Mouse (Mus musculus) CH12.LX (cell line): ENCODE measurements at regions not wholly inside any gene's neighbourhood (a gene's known extent, or its start where the extent isn't known, plus 50 kb on each side); places are given as distances from the start of the nearest gene placed in this dataset.

ENCODE experiments used
- DNase-seq: peaks from one replicate; pipeline ENCODE4 v3.0.0-alpha.2; 2013; ENCODE audit errors: extremely low read depth
- H3K27ac ChIP-seq: 2 replicates; pipeline ENCODE4 v1.5.1; 2012; ENCODE audit warnings: low read depth, mild to moderate bottlenecking, control low read depth, moderate library complexity; ENCODE audit not compliant: insufficient read depth
- H3K27me3 ChIP-seq: replicated peaks from 2 replicates; pipeline ENCODE3; 2012; ENCODE audit warnings: inconsistent platforms
- H3K36me3 ChIP-seq, 2 experiments: replicated peaks in 1 of 2; 2 replicates each; pipeline versions ENCODE3 to v1.6.1; 2012; ENCODE audit warnings: inconsistent platforms in 1 of 2, low read length in 1 of 2, mild to moderate bottlenecking in 1 of 2, mixed read lengths in 1 of 2, moderate library complexity in 1 of 2; ENCODE audit not compliant: control insufficient read depth in 1 of 2, insufficient read depth in 1 of 2
- H3K4me1 ChIP-seq, 2 experiments: 2 replicates each; pipeline ENCODE4 v1.6.1; 2012; ENCODE audit warnings: inconsistent platforms in 1 of 2, moderate library complexity in 1 of 2; ENCODE audit not compliant: insufficient read depth in 2 of 2, control insufficient read depth in 1 of 2
- H3K4me2 ChIP-seq: 2 replicates; pipeline ENCODE4 v1.6.1; 2012; ENCODE audit warnings: low read depth, mild to moderate bottlenecking, control low read depth; ENCODE audit not compliant: poor library complexity, insufficient read depth, severe bottlenecking
- H3K4me3 ChIP-seq, 3 experiments: fragments of 150-350 bp in 1 of 3; sonication (generic) in 1 of 3; replicated peaks in 1 of 3; 2 replicates each; pipeline versions ENCODE3 to v1.5.1; 2011 to 2012; ENCODE audit warnings: low read depth in 2 of 3, low read length in 2 of 3, mild to moderate bottlenecking in 2 of 3, moderate library complexity in 2 of 3, control low read depth in 1 of 3, improper control_type of control experiment in 1 of 3, inconsistent platforms in 1 of 3, mixed read lengths in 1 of 3; ENCODE audit not compliant: poor library complexity in 1 of 3
- H3K79me2 ChIP-seq: replicated peaks from 2 replicates; pipeline ENCODE4 v1.6.1; 2012; ENCODE audit warnings: mild to moderate bottlenecking, moderate library complexity; ENCODE audit not compliant: control insufficient read depth, poor library complexity, insufficient read depth, severe bottlenecking; ENCODE audit errors: extremely low read depth
- H3K9ac ChIP-seq: 2 replicates; pipeline ENCODE4 v1.6.1; 2012; ENCODE audit warnings: low read depth, mild to moderate bottlenecking, control low read depth, moderate library complexity; ENCODE audit not compliant: insufficient read depth
- H3K9me3 ChIP-seq: replicated peaks from 2 replicates; pipeline ENCODE3; 2012; ENCODE audit warnings: low read length, inconsistent platforms, mixed read lengths
- CHD1 ChIP-seq: IDR thresholded peaks from 2 replicates; pipeline ENCODE4 v1.6.1; 2012; ENCODE audit warnings: low read depth, low read length, improper control_type of control experiment, inconsistent platforms
- CHD2 ChIP-seq: IDR thresholded peaks from 2 replicates; pipeline ENCODE4 v1.6.1; 2011; ENCODE audit warnings: low read length, improper control_type of control experiment
- CTCF ChIP-seq, 2 experiments: IDR thresholded peaks in 1 of 2; conservative IDR thresholded peaks in 1 of 2; 2 replicates each; pipeline ENCODE4 v1.5.1; 2011 to 2012; ENCODE audit warnings: low read depth in 2 of 2, low read length in 2 of 2, improper control_type of control experiment in 1 of 2, inconsistent platforms in 1 of 2, mild to moderate bottlenecking in 1 of 2, moderate library complexity in 1 of 2
- ELF1 ChIP-seq: IDR thresholded peaks from 2 replicates; pipeline ENCODE4 v1.6.1; 2014; ENCODE audit warnings: low read depth, mild to moderate bottlenecking, inconsistent platforms, low read length, improper control_type of control experiment
- ETS1 ChIP-seq: conservative IDR thresholded peaks from 2 replicates; pipeline ENCODE4 v1.6.1; 2012; ENCODE audit warnings: low read depth, mild to moderate bottlenecking, inconsistent platforms, low read length, improper control_type of control experiment, moderate library complexity
- GABPA ChIP-seq: IDR thresholded peaks from 2 replicates; pipeline ENCODE4 v1.6.1; 2012; ENCODE audit warnings: low read depth, low read length, improper control_type of control experiment, inconsistent platforms; ENCODE audit not compliant: insufficient replicate concordance
- HCFC1 ChIP-seq: IDR thresholded peaks from 2 replicates; pipeline ENCODE4 v1.6.1; 2012; ENCODE audit warnings: low read depth, mild to moderate bottlenecking, inconsistent platforms, low read length, improper control_type of control experiment
- JUN ChIP-seq: IDR thresholded peaks from 2 replicates; pipeline ENCODE4 v1.6.1; 2011; ENCODE audit warnings: low read depth, mild to moderate bottlenecking, low read length, improper control_type of control experiment, moderate library complexity; ENCODE audit not compliant: insufficient read depth
- MAFK ChIP-seq: IDR thresholded peaks from 2 replicates; pipeline ENCODE4 v1.6.1; 2011; ENCODE audit warnings: low read length, improper control_type of control experiment; ENCODE audit not compliant: insufficient replicate concordance
- MAX ChIP-seq: IDR thresholded peaks from 2 replicates; pipeline ENCODE4 v1.6.1; 2011; ENCODE audit warnings: low read length, improper control_type of control experiment
- NRF1 ChIP-seq: IDR thresholded peaks from 2 replicates; pipeline ENCODE4 v1.6.1; 2014; ENCODE audit warnings: low read depth, mild to moderate bottlenecking, inconsistent platforms, low read length, improper control_type of control experiment, moderate library complexity
- RAD21 ChIP-seq: IDR thresholded peaks from 2 replicates; pipeline ENCODE4 v1.6.1; 2011; ENCODE audit warnings: low read depth, mild to moderate bottlenecking, low read length, improper control_type of control experiment, moderate library complexity
- SMC3 ChIP-seq: IDR thresholded peaks from 2 replicates; pipeline ENCODE4 v1.6.1; 2011; ENCODE audit warnings: low read depth, low read length, improper control_type of control experiment
- TBP ChIP-seq: conservative IDR thresholded peaks from 2 replicates; pipeline ENCODE4 v1.6.1; 2011; ENCODE audit warnings: low read depth, low read length, improper control_type of control experiment
- UBTF ChIP-seq: IDR thresholded peaks from 2 replicates; pipeline ENCODE4 v1.6.1; 2012; ENCODE audit warnings: low read depth, mild to moderate bottlenecking, inconsistent platforms, low read length, improper control_type of control experiment, moderate library complexity
- ZC3H11A ChIP-seq: IDR thresholded peaks from 2 replicates; pipeline ENCODE4 v1.6.1; 2012; ENCODE audit warnings: low read depth, mild to moderate bottlenecking, inconsistent platforms, low read length, improper control_type of control experiment
- ZKSCAN1 ChIP-seq: IDR thresholded peaks from 2 replicates; pipeline ENCODE4 v1.6.1; 2012; ENCODE audit warnings: low read depth, inconsistent platforms, low read length, improper control_type of control experiment, borderline replicate concordance
- ZMIZ1 ChIP-seq: IDR thresholded peaks from 2 replicates; pipeline ENCODE4 v1.6.1; 2012; ENCODE audit warnings: low read depth, mild to moderate bottlenecking, inconsistent platforms, low read length, improper control_type of control experiment
- dilution Hi-C: fragments of 300-500 bp; cut with MboI; formaldehyde crosslinking; loops from 2 replicates; pipeline ENCODE4 v1.14.3; 2020; ENCODE audit warnings: low sequenced_read_pairs; ENCODE audit not compliant: extremely low pct_unique_long_range_greater_than_20kb, extremely low pct_ligation_motif_present
- in situ Hi-C: fragments of 300-500 bp; cut with MboI; formaldehyde crosslinking; loops from 3 replicates; pipeline ENCODE4 v1.14.3; 2019; ENCODE audit warnings: low sequenced_read_pairs, low pct_ligation_motif_present, low pct_unique_long_range_greater_than_20kb, mixed read lengths

DNA sequence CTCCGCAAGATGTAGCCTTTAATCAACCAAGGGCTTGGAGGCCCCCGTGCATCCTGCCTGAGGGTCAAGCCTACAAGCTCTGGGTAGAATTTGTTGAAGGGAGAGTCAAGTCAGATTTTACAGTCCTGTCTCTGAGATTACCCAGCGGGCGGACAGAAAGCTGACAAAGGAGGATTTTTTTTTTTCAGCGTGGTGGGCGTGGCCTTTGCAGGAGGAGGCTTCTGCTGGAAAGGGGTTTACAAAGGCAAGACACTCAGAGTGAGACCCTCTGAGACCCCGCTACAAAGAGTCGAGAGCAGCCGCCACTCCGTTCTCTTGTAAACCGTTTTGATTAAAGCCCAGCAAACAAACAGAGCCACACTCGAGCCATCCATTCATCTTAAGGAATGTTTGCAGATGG lies 92.1 kb upstream of the Dynlrb2 start:
- Histone ChIP-seq H3K9ac (no peak overlapping the region), H3K9me3 (no peaks in the 10 kb centered on the region), H3K4me3 (no peak overlapping the region), H3K79me2 (no peaks in the 10 kb centered on the region), H3K27ac (no peak overlapping the region), H3K36me3 (no peaks in the 10 kb centered on the region), H3K4me1 (no peaks in the 10 kb centered on the region), H3K27me3 (peaks cover 55% of the 10 kb centered on the region), H3K4me2 (no peak overlapping the region)
- no peak for DNase-seq
- in situ Hi-C loops, result no loop called here
- dilution Hi-C loops, result no loop called here
- no peak for TF ChIP-seq NRF1
- TF ChIP-seq MAFK, result no peak
- TF ChIP-seq JUN, result no peak
- TF ChIP-seq CHD1, result no peak
- no peak for TF ChIP-seq ZMIZ1
- TF ChIP-seq HCFC1, result no peak
- TF ChIP-seq MAX, result no peak

- no peaks in the 10 kb centered on the region for H3K4me1 ChIP-seq
- H3K79me2 ChIP-seq, result no peaks in the 10 kb centered on the region
- peaks cover 53% of the 10 kb centered on the region for H3K27me3 ChIP-seq
- no peaks in the 10 kb centered on the region for H3K9me3 ChIP-seq
- no peak overlapping the region for H3K4me2 ChIP-seq
- TF ChIP-seq MAX (no peak), ETS1 (no peak)
- in situ Hi-C loops, result no loop called here
- no peaks in the 10 kb centered on the region for H3K36me3 ChIP-seq
- no peak overlapping the region for H3K27ac ChIP-seq
- DNase-seq, result no peak
- no peak overlapping the region for H3K9ac ChIP-seq
- dilution Hi-C loops, result no loop called here
- no peak overlapping the region for H3K4me3 ChIP-seq
These were observed 94.7 kb upstream of the Dynlrb2 start for GRCm38 (mm10) chr8:116410041-116410440.

GRCm38 (mm10) chr8:116409011-116409410 lies 95.8 kb upstream of the Dynlrb2 start:
- Histone ChIP-seq H3K36me3 (no peaks in the 10 kb centered on the region), H3K79me2 (no peaks in the 10 kb centered on the region), H3K4me3 (no peak overlapping the region), H3K4me2 (no peak overlapping the region), H3K27ac (no peak overlapping the region), H3K4me1 (no peaks in the 10 kb centered on the region), H3K9me3 (no peaks in the 10 kb centered on the region), H3K27me3 (peaks cover 49% of the 10 kb centered on the region), H3K9ac (no peak overlapping the region)
- dilution Hi-C loops, result no loop called here
- DNase-seq, result no peak
- TF ChIP-seq CHD2 (no peak), MAFK (no peak), ZKSCAN1 (no peak), ELF1 (no peak), HCFC1 (no peak), CTCF (conservative IDR thresholded peaks at IDR 0.05 in 1 of 2, IDR thresholded peaks at IDR 0.05 in 1 of 2; ENCODE audit: low read depth in 2 of 2, low read length in 2 of 2) (no peak), ZMIZ1 (no peak), RAD21 (no peak), TBP (no peak), CHD1 (no peak), GABPA (no peak), SMC3 (no peak), ETS1 (no peak), ZC3H11A (no peak), UBTF (no peak)
- in situ Hi-C loops, result no loop called here
